Mouse (Mus musculus) CD4-positive, CD25-positive, alpha-beta regulatory T cell (primary cell): Measurements from ENCODE around the gene Nup43. TPM values are rescaled to one million over a fixed set of nuclear protein-coding genes. Genes with fewer than 3 reads are reported as not detected.

Experiments used
- polyA plus RNA-seq: library from polyadenylated mRNA; unstranded; fragments of 100-300 nt; shearing (Covaris generic); gene quantifications from one replicate; pipeline ENCODE4 v1.2.1, GENCODE M21; 2017

Gene Nup43
- 19.5 TPM for polyA plus RNA-seq

GRCm38 (mm10) chr10:7667342-7667802 is at the start of gene Nup43:
Gene Nup43, plus strand, starts transcription at chr10:7667503.

GRCm38 (mm10) chr10:7680731-7681301 is 13.5 kb downstream of the Nup43 start, which contains the start of the genes Pcmt1 and Lats1:
Gene Pcmt1, minus strand, starts transcription at chr10:7681136.
Gene Lats1, plus strand, starts transcription at chr10:7681214.

DNA sequence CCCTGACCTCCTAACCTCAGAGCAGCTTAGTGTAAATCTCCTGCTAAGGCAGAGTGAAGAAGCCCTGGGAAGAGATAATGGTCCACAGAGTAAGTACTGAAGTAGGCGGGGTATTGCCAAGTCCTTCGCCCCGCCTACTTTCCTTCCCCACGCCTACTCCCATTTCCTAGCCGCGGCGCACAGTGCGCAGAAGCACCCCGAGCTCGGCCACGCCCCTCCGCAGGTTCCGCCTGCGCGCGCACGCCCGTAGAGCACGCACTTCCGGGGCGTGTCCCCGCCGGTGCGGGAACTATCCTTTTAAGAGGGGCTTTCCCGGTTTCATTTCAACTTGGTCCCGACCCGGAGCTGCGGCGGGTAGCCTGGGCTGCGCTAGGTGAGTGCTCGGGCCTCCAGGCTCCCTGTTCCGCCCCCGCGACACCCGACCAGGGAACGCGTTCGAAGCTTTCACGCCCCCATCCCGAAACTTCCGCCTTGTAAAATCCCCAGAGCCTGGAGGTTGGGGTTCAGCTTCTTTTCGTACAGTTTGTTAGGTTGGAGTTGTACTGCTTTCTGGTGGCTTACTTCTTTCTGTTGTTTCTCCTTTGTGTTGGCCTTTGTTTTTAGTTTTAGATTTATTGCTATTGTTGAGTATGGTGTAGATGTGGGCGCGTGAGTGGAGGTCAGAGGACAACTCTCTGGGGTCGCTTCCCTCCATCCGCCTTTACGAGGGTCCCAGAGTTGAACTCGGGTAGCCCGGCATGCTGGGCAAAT is 58.6 kb downstream of the Nup43 start, which contains the start of gene Katna1:
Gene Katna1, plus strand, starts transcription at position 250 of the 750 bp plus-strand sequence.

Other genes with a start within 250 kb of the Nup43 start
- 5.2 TPM for gene Ulbp1, start 193.9 kb upstream of the Nup43 start, polyA plus RNA-seq
- gene Lrp11, start 77.7 kb upstream of the Nup43 start, polyA plus RNA-seq: 1.5 TPM
- 95.2 TPM for gene Pcmt1, start 13.6 kb downstream of the Nup43 start, polyA plus RNA-seq
- gene Lats1, start 13.7 kb downstream of the Nup43 start, polyA plus RNA-seq: 11.7 TPM
- 79.4 TPM for gene Katna1, start 58.5 kb downstream of the Nup43 start, polyA plus RNA-seq
- 69.1 TPM for gene Ginm1, start 125.3 kb downstream of the Nup43 start, polyA plus RNA-seq
- 86.1 TPM for gene Ppil4, start 125.4 kb downstream of the Nup43 start, polyA plus RNA-seq
- 30.6 TPM for gene Zc3h12d, start 165.0 kb downstream of the Nup43 start, polyA plus RNA-seq